Mouse (Mus musculus) spleen, adult 2 months (tissue): Measurements from ENCODE around the gene Cachd1.

Experiments used
- CTCF ChIP-seq: fragments of 200-500 bp; IDR thresholded peaks from 2 replicates; pipeline ENCODE4 v1.5.1; 2011; ENCODE audit warnings: mild to moderate bottlenecking, inconsistent platforms; ENCODE audit not compliant: insufficient read depth, insufficient read length, insufficient replicate concordance; ENCODE audit errors: extremely low read depth
- POLR2A ChIP-seq: fragments of 200-500 bp; IDR thresholded peaks from 2 replicates; pipeline ENCODE4 v1.6.1; 2011; ENCODE audit warnings: low read depth, low read length, inconsistent platforms

- TF ChIP-seq POLR2A, result no peak
- TF ChIP-seq CTCF, result no peak
Measured at GRCm38 (mm10) chr4:100813767-100814461, 37.4 kb downstream of the Cachd1 start.
